Mouse (Mus musculus): ENCODE data around the gene Sec16b.

Gene Sec16b

DNA sequence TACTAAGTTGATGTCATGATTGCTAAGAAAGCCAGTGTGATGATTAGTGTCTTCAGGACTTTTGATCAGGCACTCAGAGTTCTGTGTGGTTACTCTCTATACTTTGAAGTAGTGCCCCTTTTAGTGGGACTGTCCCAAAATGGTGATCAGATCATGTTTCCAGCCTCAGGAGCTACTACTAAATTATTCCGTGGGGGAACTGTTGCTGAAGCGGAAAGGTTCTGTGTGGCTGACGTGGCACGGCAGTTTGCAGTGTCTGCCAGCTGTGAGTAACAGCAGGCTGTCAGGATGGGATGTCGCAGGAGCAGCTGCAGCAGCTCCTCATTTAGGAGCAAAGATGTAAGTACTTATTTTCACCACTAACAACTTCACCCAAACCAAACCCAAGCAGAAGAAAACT is at the start of gene Sec16b:
Gene Sec16b (plus strand): TSS at position 207 of the 400 bp plus-strand sequence.
- no peak for DNase-seq (ENCODE audit: low spot score)

DNA sequence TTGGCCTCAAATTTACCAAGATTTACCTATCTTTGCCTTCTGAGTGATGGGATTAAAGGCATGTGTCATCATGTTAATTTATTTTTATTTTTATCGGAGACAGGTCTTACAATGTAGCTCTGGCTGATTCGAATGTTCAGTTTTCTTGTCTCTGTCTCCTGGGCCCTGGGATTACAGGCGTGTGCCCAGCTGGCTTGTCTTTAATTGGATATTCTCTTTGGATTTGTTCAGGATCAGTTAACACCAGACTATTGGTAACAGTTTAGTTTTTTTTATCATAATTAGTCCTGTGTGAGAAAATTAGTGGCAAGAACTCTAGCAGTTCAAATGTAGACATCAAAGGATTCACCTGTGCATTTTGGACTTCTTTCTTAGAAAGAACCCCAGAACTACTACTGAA is 48.7 kb upstream of the Sec16b start:
- DNase-seq (ENCODE audit: low spot score), result no peak

DNA sequence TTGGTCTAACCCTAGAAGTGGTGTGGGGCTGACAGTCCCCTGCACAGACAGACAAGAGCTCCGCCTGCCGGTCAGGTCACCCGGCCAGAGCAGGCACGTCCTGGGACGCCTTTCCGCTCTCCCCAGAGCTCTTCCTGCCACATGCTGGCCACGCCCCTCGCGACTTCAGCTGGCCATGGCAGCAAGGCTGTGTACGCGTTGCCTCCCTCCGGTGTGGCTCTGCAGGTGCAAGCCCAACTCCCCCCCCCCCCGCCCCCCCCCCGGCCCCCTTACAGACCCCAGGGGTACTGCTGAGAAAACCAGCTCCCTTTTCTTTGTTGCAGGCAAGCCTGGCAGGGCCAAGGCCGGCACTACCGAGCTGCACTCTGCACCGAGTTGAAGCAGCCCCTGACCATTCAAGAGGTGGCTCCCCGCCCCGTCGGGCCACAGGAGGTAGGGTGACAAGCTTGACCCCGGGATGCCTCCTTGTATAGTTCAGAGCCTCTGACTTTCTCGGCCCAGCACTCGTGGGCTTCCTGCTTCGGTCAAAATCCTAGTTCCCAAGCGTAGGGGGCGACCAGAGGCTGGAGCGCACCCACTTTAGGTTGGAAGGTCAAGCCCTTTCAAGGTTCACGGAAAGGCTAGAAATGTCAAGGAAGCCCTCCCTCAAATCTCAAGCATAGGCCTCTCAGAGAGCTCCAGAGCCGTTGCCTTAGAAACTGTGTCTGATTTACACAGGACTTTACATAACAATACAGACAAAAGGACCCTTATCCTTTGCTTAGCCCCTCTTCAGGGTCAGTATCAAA is 47.9 kb upstream of the Sec16b start, which contains the start of gene Cryzl2:
Gene Cryzl2 (plus strand): TSS at position 157 of the 788 bp plus-strand sequence.
- DNase-seq (ENCODE audit: low spot score), result peak; percentile 91

DNA sequence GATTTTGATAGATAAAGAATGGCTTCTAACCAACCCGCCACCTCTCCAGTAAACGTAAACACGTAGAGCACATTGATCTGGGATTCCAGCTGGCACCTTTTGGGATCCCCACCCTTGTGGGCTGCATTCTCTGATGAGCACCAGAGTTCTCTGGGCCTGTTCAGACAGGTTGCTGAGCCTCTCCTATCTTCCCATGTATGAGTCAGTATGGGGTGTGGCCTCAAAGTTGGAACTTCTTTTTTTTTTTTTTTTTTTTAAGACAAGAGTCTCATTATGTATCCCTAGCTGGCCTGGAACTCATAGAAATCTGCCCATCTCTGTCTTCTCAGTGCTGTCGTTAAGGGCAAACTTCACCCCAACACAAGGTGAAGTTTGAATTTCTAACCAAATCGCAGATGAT is 46.6 kb upstream of the Sec16b start:
- DNase-seq (ENCODE audit: low spot score), result no peak

DNA sequence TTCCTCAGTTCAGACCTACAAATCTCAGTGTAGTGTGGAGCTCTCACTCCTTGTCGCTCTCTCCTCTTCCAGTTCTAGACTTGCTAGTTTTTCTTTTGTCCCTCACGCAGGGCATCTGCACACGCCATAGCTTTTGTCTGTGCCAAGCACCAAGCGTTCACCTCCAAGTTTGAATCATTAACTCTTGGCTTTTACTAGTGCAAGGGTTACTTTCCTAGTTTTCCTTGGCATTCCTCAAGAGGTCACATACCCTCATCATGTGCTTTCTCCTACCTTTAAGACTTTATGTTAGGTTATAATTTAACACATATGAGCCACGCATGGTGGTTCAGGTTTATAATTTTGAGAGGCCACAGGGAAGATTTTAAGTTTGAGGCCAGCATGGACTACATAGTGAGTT is 45.3 kb upstream of the Sec16b start:
- no peak for DNase-seq (ENCODE audit: low spot score)

DNA sequence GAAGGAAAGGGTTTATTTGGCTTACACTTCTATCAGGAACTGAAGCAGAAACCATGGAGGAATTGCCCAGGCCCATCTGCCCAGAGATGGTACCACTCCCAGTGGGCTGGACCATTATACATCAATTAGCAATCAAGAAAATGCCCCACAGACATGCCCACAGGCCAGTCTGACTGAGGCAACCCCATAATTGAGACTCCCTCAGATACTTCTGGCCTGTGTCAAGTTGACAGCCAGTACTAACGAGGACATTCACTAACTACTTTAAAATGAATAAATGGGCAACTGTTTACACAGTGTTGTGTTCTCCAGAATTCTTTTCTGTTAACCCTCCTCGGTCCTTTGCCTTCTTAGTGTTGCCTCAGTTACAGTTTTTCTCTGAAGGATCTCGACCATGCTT is 44.2 kb upstream of the Sec16b start:
- DNase-seq (ENCODE audit: low spot score), result no peak

DNA sequence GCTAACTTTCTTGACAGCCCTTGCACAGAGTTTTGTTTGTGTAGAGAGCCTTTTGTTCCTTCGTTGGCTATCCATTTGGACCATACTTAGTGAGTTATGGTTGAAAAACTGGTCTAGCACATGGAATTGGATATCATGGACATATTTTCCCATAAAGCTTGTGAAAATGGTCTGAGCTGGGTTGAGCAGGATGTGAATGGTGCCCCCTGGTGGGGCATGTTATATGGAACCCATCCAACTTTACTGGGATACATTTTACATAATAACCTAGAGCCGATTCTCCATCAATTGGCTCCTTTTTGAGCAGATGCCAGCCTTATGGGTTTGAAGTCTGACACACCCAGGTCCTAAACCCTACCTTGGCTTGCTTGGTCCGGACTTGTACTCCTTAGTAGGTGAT is 41.3 kb upstream of the Sec16b start:
- peak; percentile 71 for DNase-seq (ENCODE audit: low spot score)

DNA sequence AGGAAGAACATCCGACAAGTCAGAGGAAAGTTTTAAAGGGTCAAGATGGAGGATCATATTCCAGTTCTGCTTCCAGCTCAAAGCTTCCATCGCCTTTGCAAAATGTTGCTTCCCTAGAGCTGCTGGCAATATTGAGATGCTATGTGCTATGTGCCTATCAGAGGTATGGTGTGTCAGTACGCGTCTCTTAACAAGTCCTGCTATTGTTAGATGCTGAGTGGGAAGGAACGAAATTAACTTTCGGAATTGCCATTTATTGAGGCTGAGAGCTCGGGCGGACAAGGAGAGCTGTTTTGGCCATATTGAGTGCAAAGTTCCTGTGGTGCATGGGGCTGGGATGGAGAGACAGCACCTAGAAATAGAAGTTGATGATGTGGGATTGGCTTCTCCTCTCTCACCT is 38.7 kb upstream of the Sec16b start:
- DNase-seq (ENCODE audit: low spot score), result no peak

DNA sequence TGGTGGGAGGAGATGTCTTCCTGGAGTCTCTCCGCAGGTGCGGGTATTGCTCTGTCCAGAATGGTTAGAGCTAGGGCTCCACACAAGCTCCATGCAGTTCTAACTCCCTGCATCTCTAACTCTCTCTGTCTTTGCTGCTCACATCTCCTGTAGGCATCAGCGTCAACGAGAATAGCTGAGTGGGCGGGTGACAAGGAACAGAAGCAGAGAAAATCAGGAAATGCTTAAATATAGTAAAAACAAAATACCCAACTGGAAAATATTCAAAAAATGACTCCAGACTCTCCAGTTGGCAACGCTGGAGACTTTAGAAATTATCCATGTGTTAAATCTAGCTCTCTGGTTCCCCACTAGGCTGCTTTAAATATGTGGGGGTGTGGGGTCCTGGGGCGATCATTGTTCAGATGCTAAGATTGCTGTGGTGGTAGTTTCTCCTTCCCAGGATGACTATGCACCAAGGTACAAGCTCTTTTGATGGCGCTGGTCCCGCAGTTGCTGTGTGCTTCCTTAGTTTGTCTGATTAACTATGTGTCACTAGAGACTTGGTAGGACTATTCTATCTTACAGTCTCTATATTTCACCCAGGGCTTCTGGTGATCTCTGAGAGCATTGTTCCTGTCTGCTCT is 35.7 kb upstream of the Sec16b start:
- DNase-seq (ENCODE audit: low spot score), result no peak

DNA sequence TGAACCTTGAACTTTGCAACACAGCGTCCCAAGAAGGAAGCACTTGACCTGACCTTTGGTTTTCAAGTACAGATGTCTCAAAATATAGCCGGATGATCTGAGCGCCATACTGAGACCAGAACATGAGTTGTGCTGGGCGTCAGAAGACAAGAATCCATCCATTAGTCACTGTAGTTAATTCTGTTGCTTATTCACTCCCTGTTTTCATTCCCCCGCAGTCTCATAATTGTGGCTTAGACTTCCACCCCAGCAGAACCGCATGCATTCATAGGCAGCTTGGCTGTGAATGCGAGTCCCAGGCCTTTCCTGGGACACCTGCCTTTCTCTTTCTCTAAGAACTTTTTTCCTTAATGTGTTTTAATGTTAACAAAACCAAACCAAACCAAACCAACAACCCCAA is 33.8 kb upstream of the Sec16b start:
- DNase-seq (ENCODE audit: low spot score), result no peak

DNA sequence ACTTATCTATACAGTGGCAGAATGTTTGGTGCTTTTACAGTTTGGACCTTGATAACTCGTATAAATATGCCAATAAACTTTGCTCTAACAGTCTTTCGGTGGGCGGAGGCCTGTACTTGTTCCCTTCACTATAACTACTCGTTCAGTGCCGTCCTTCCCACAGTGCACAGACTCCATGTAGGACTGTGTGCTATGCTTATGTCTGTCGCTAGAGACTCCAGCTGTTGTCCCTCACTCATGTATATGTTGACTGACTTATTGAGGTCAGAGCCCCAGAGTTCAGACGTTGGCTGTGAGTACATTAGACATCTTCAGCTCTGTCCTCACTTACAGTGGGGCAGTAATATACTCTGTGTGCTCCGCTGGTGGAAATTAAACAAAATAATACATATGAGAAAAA is 31.7 kb upstream of the Sec16b start:
- DNase-seq (ENCODE audit: low spot score), result no peak

DNA sequence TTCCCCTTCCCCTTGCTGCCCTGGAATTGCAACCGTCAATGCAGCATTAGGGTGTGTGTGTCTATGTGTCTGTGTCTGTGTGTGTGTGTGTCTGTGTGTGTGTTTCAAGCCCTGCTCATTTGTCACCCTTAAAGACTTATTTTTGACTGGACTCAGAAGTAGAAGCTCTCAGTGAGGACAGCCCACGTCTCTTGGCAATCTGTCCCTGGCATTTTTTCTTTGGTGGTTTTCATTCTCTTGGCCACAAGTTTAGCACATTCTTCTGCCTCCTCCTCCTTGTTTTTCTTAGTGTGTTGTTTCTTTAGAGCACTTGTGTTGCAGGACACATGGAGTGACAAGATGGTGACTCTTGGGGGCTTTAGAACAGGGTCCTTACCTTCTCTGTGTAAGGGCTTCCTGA is 30.3 kb upstream of the Sec16b start:
- no peak for DNase-seq (ENCODE audit: low spot score)

DNA sequence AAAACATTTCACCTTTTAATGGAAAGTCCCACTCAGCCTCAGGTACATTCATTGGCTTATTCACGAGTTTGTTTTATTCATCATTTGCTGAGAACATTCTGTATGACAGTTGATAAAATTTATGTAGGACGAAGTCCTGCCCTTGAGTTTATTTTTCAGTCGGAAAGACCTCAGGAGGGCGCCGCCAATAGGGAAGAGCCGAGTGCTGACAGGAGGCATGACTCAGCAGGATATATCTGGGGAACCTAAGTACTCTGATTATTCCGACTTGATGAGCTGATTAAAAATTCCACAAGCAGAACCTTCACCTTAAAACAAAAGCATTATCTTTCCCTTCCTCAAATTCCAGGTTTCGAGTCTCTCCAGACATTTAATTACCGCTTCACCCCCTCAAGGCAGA is 26.4 kb upstream of the Sec16b start:
- no peak for DNase-seq (ENCODE audit: low spot score)

DNA sequence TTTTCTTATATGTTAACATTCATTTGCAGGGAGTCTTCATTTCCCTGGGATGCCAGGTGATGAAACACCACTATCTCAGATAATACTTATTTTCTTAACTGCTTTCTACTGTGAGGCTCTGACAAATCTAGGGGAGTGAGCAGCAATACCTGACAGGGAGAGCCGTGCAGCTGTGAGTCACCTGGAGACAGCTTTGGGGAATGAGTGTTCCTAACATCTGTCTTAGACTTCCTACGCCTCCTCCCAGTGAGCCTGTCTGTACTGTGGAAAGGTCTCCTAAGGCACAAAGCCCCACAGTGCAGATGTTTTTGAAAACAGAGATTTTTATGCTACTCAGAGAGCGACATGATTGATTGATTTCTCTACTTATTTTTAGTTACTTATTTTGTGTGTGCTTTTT is 25.6 kb upstream of the Sec16b start:
- DNase-seq (ENCODE audit: low spot score), result no peak

DNA sequence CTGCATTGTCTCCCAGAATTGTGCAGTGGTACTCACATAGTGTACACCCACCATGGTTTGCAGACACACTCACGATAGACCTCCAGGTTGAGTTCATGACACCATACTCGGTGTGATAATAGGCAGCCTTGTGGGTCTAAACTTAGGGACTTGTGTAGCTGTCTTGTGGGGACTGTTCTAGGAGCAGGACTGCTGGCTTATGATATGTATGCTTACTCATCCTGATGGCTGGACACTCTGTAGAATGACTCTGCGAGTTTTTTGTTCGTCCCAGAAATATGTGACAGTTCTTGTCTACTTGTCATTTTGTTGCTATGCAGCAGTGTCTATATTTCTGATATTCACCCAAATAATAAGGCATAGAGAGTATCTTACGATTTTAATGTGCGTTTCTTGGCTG is 24.9 kb upstream of the Sec16b start:
- DNase-seq (ENCODE audit: low spot score), result no peak

DNA sequence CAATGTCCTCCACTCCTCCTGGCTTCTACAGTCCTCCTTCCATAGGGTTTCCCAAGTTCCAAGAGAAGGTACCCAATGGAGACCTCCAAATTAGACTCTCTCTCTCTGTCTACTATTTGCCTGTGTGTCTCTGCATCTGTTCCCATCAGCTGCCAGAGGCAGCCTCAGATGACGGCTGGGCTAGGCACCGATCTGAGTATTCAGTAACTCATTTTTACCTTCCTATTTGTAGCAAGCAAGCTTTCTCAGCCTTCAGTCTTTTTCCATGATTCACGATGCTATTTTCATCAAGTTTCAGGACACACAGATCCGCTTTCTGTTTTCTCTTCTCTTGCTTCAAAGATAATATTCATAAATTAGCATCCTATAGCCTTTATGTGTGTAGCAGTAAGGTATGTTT is 22.4 kb upstream of the Sec16b start:
- no peak for DNase-seq (ENCODE audit: low spot score)

DNA sequence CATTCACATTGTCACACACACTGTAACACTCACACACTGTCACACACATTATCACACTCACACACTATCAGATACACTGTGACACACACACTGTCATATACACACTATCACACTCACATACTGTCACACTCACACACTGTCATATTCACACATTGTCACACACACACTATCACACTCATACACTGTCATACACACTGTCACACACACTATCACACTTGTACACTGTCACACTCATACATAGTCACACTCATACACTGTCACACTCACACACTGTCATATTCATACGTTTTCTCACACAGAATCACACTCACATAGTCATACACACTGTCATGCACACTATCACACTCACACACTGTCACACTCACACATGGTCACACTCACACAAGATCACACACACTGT is 5.9 kb upstream of the Sec16b start:
- DNase-seq (ENCODE audit: low spot score), result no peak

DNA sequence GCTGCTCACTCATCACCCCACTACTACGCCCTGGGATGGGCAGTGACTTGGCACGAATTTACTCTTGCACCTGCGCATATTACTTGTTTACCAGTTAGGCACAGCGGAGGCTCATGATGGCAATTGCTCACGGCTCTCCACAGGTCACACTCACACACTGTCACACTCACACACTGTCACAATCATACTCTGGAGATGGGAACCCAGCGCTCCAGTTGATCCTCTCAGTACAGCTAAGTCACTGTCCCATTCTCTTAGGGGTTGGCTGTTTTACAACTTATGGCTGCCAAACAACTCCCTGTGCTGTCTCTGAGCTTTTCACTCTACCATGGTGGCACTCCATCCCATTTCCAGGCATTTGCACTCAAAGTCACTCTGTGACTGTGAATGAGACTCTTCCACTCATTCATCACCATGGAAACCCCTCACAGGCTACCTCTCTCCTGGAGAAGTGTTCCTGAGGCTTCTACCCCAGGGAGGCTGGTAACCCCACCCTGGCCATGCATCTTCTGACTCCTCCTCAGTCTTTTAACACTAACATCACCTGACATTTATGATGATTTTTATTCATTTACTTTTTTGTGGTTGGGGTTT is 5.1 kb upstream of the Sec16b start:
- no peak for DNase-seq (ENCODE audit: low spot score)

DNA sequence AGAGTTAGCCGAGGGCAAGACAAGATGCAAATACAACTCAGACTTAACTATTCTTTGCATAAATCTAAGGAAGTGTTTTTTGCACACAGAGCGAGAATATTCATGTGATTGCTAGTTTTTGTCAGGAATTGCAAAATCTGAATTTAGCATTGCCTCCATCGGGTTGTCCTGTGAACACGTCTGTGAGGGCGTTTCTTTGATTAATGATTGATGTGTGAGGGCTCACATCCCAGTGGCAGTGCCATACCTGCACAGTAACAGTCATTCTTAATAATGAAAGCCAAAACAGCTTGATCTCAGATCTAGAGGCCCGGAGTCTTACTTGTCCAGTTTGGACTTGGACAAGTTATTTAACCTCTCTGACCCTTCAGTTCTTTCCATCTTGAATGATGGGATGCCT is 3.5 kb upstream of the Sec16b start:
- no peak for DNase-seq (ENCODE audit: low spot score)

DNA sequence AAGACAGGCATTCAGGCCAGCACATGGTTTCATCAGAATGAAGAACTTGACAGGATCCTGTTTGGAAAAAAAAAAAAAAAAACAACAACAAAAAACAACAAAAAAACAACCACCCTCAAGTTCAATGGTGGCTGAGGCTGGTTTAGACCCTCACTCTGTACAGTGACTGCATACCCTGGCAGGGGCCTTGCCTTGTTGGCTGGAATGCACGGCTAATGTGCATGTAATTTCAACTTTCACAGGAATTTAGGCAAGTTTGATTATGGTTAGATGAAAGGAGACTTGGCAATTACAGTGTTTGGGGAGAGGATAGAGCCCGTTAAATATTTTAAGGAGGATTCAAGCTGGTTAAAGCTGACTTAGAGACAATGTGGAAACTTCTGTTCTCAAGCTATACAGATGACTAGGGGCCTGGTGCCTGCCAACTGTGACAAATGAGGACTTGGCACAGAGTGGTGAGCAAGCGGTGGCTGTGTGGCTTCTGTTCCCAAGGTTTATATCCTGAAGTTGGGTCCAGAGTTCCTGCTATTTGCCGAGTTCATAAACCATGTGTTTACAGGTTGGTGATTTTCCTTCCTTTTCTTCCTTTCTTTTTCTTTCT is 567 bp downstream of the Sec16b start:
- no peak for DNase-seq (ENCODE audit: low spot score)

DNA sequence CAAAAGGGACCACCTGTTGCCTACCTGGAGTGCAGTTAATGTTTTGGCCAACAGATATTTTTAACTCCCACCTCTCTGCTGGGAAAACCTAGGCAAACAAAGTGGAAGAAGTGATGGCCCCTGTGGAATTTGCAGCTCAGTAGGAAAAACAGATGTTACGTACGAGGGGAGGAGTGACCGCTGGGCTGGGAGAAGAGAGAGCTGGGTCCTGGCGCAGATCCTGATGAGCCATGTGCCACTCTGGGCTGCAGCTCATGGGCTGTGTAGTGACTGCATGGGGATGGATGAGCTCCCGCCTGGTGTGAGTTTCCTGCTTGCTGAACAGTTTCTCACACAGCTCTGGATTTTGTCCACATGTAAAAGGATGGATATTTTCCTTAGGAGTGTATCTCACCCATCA is 1.3 kb downstream of the Sec16b start:
- DNase-seq (ENCODE audit: low spot score), result no peak

DNA sequence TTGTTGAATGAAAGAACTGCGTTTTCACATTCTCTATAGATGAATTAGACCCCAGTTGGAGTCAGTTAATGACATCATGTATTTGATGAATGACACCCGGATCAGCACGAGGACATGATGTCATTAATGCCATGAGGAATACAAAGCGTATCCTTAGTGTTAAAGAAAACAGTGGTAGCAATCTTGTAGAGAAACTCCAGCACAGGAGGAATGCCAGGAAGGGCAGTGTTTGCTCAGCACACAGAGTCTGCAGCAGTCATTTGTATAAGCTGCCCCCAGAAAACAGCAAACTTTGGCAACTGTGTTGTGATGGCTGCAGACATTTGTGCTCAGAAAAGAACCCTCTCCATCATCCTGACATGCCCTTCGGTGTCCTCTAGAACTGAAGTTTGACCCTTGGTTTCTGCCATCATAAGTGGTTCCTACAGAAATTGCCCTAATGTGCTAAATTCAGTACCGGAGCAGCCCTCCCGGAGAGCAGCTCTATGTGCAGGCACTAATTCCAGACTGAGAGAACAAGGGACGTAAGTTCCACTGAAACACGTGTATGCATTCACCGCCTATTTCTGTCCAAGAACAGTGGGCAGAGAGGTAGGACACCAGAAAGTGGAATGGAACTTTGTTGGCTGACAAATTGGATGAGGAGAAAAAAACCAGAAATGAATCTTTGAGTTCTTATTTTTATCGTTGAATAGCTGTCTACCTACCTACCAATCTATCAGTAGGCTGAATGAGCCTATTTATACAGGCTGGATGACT is 6.3 kb downstream of the Sec16b start:
- DNase-seq (ENCODE audit: low spot score), result no peak

Measured in testis, postnatal 10 days (tissue).